Mouse (Mus musculus) heart, postnatal 10 days (tissue): ENCODE data around the gene Gadl1. TPM values are rescaled to one million over a fixed set of nuclear protein-coding genes. Genes with fewer than 3 reads are reported as not detected.

Experiments used
- DNase-seq, 2 experiments: peaks; one replicate each; pipeline ENCODE4 v3.0.0; 2021
- intact Hi-C: fragments of 180-260 bp; cut with DNase I; formaldehyde crosslinking; loops from one replicate; pipeline ENCODE4 v1.15.1; 2025
- total RNA-seq, 2 experiments: library from RNA; stranded (reverse); gene quantifications; 2 replicates each; pipeline ENCODE4 v1.2.3; 2021

Gadl1 gene
- total RNA-seq, 2 experiments from 2014 or later: 0.12 to 0.67 TPM

- no peak for DNase-seq
- intact Hi-C loops: no loop called here
These were observed 174.6 kb downstream of the Gadl1 start for GRCm38 (mm10) chr9:116083726-116084323.

DNA sequence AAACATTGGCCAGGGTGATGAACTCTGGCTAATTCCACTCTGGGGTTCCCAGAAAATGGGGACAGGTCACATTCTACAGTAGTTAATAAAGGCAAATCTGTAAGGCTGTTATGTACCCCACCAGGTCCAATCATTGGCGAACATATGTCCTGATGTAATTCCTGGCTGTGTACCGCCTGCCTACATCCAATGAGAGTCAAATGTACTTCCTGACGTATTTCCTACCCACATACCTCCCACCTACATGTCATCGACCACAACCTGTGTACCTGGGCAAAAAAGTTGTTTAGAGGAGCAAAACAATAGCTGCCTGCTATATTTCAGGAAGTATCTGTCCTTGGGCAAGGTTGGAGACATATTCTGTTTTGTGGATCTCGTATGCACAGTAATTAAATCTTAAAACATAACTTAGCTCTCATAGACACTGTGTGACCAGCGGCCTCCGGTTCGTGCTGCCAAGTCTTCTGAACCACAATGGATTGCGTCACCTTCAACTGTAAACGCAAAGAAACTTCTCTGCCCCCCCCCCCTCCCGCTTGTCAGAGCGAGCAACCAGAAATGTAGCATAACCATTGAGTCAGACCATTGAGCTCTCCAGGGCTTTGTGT lies 175.2 kb downstream of the Gadl1 start:
- intact Hi-C loops: no loop called here
- DNase-seq: no peak

DNA sequence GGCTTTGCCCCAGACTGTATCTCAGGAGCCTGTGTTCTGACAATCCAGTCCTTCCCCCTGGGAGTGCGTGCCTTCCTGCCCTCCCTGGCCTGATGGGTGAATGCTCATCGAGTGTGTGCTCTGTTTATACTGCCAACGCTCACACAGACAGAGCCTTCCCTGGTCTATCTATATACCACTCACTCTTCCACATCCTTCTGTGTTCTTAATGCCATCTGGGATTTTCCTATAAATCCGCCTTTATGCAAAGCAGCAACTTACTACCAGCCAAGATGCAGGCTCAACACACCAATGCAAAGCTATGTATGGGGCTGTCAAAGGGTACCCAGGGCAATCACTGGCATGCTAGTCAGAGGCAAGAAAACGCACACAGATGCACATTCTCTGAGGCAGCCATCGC lies 176.7 kb downstream of the Gadl1 start:
- no peak for DNase-seq
- intact Hi-C loops: no loop called here

- intact Hi-C loops: no loop called here
- DNase-seq: no peak
These were observed 178.0 kb downstream of the Gadl1 start for GRCm38 (mm10) chr9:116087263-116087662.

- intact Hi-C loops: loop anchor here (1.0 kb wide), 1 partner anchor 296 kb away; no protein-coding TSS in a partner anchor
- DNase-seq: peak; percentile 78 to 87
These were observed 178.6 kb downstream of the Gadl1 start for GRCm38 (mm10) chr9:116087880-116088279.

DNA sequence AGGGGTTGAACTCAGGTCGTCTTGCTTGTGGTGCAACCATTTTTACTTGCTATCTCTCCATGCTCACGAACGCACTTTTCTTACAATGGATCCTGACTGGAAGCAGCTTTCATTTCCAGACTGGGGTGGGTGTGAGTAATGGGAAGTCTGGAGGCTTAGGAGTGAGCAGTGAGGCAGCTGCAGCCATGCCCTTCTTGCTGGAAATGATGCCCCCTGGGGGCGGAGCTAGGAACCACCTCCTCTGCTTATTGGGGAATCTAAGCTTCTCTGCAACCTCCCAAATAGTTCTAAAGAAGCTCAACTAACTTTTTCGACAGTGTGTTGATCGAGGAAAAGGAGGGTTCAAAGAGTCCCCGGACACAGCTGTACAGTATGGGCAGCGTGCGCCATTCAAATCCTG lies 179.7 kb downstream of the Gadl1 start:
- intact Hi-C loops: loop anchor here (1.0 kb wide), 1 partner anchor 295 kb away; no protein-coding TSS in a partner anchor
- no peak for DNase-seq

DNA sequence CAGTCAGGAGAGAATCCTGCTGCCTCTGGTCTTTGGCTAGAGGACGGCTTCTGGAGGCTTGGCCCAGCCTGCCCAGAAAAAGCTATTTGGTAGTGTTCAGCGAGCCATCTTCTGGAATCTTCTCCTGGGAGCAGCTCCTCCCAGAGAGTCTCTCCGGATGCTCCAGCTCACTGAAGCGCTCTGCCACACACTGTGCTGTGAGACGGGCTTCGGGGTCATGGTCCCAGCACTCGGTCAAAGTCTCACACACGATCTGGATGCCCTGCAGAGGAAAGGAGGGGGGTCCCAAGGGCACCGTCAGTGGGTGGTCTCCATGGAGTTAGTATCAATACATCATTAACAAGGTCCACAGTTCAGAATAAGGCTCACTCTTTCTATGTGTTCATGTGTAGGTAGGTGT lies 181.0 kb downstream of the Gadl1 start:
- intact Hi-C loops: loop anchor here (5.0 kb wide), 1 partner anchor 82 kb away; no protein-coding TSS in a partner anchor
- DNase-seq: no peak

GRCm38 (mm10) chr9:116091101-116091841 lies 182.0 kb downstream of the Gadl1 start:
- intact Hi-C loops: loop anchor here (5.0 kb wide), 1 partner anchor 81 kb away; no protein-coding TSS in a partner anchor

DNA sequence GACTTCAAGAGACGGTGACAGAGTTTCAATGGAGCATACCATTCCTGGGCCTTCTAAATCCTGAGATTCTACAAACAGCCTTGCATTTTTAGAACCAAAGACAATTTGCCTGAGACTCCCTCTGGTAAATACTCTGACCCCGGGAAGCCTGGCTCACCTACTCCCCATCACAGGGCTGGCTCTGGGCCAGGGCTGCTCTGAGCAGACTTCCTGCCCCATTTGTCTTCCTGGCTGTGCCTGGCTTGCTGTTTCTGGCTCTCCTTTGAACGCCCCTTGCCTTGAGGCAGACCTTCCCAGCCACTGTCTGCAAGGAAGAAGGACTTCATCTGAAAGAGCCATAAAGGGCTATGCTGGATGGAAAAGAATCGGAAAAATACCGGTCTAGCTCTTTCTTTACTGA lies 182.7 kb downstream of the Gadl1 start:
- intact Hi-C loops: loop anchor here (5.0 kb wide), 1 partner anchor 80 kb away; no protein-coding TSS in a partner anchor
- DNase-seq: peak; percentile 44 to 52

More at GRCm38 (mm10) chr9:116091101-116091841, 182.0 kb downstream of the Gadl1 start:
- DNase-seq: no peak

DNA sequence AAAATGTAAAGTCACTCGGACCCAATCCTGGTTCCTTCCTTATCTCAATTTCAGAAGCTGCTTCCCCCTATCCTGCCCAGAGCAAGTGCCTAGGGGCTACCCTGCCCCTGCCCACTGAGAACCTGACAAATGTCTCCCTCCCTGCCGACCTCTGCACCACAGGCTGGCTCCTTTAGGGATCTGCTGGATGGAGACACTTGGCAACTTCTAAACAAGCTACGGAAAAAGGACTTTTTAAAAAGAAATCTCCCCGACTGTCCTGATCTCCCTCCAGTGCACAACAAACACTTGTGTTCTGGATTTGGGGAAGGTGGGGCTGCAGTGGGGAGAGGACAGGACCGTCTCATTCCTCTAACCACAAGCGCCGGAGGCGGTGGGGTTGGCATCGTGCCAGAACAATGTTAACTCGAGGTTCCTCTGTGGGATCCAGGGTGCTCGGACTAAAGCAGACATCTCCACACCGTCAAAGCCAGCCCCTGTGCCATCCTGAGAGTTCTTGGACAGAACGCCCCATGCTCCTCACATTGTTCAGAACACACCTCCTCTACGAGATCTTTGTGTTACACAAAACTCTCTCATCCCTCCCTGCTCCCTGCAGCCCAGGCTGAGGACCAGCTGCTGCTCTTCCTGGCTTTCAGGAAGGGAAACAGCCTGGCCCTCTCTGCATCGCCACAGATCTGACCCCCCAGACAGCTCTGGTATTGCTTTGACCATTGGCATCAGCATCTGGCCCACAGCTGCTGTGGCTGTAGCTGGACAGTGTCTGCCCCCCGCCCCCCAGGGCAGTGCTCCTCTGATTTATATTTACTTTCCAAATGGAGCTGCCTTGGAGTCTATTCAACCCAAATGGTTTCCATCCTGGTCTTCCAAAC lies 189.7 kb downstream of the Gadl1 start:
- intact Hi-C loops: no loop called here
- DNase-seq: peak; percentile 71 to 78

DNA sequence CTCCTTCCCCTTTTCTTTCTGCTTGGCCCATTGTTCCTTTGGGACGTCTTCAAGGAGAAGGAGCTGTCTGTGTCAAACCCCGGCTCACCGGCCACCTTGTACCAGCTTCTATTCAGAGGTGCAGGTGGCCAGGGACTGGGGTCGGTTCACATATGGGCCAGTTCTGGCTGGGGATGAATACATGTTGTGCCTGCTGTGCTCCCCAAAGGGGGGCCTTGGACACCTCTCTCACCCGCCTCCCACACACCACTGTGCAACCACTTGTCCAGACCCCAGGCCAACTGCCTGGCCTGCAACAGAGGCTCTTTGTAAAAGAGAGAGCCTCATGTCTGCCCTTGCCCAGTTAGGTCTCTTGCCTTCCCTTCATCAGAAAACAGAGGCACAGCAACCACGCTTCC lies 190.3 kb downstream of the Gadl1 start:
- intact Hi-C loops: no loop called here
- peak; percentile 39 to 55 for DNase-seq

- DNase-seq: peak in 1 of 2 experiments; percentile 28
- intact Hi-C loops: no loop called here
These were observed 190.8 kb downstream of the Gadl1 start for GRCm38 (mm10) chr9:116100015-116100414.

DNA sequence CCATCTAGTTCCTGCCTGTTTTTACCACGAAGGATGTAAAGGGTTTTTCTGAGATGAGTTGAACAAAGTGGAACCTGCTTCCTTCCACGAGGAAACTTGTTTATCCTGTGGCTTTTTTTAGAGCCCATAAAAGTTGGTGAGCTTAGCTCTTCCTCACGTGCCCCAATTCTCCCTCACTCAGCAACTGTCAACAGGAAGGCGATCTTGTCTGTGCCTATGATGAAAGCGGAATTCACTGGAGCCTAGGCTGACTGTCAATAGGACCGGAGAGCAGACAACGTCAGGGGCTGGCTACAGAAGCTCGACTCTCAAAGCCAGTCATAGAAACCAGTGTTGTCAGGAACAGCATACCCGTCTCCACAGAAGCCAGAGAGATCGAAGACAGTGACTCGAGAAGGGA lies 192.6 kb downstream of the Gadl1 start:
- intact Hi-C loops: no loop called here
- DNase-seq: no peak

DNA sequence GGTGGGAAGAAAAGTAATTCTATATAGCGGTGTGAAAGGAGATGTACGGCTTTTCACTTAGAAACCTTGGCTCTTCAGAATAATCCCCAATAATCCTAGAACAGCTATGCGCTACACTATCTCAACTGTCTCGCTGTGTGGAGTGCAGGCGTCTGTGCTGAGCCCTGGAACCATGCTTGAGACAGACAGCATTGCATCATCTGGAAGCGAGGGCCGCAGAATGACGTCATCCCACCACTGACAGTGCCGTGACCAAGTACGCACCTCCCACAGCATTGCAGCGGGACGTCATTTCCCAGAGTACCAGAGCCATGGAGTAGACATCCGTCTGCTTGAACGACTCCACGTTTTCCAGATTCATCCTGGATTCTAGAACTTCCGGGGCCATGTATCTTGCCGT lies 195.5 kb downstream of the Gadl1 start:
- DNase-seq: no peak
- intact Hi-C loops: no loop called here

- no peak for DNase-seq
- intact Hi-C loops: no loop called here
These were observed 199.5 kb downstream of the Gadl1 start for GRCm38 (mm10) chr9:116108729-116109128.

DNA sequence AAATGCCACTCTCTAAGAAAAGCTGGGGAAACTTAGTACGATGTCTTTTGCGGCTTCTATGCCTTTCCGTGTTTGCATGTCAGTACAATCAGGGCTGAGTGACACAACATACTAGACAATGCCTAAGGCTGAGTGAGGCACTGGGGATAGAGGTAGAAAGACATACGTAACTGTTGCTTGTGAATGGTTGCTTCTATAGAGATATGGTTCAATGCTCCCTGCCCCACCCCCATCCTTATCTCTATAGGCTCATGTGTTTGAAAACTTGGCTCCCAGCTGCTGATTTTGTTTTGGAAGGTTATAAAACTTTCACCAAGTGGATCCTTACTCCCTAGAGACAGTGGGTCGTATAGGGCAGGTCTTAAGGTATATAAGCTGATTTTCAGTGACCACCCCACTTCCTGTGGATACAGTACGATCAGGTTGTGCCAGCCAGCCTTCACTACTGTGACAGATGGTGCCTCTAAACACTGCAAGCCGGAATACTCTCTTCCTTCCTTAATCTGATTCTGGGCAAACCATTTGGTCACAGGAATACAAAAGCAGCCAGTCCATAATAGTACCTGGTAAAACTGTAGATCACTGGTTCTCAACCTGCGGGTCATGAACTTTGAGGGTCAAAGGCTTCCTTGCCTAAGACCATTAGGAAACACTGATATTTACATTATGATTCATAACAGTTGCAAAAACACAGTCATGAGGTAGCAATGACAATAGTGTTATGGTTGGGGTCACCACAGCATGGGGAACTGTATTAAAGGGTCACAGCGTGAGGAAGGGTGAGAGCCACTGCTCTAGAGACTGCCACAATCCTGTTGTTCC lies 202.1 kb downstream of the Gadl1 start:
- DNase-seq: no peak
- intact Hi-C loops: no loop called here

DNA sequence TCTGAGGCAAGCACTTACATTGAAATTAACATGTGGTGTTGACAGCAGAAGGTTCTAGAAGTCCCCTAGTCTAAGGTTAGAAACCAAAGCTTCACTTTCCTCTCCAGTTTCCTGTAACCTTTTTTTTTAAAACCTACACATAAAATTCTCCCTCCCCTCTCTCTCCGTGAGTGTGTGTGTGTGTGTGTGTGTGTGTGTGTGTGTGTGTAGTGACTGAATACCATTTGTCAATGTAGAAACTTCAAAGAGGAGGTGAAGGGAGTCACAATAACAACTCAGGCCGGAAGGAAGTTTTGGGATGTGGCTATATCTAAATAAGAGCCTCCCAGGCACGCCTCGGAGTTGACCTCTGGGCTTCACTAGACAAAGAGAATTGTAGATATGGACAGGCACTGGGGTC lies 205.1 kb downstream of the Gadl1 start:
- intact Hi-C loops: no loop called here
- peak; percentile 33 to 43 for DNase-seq

DNA sequence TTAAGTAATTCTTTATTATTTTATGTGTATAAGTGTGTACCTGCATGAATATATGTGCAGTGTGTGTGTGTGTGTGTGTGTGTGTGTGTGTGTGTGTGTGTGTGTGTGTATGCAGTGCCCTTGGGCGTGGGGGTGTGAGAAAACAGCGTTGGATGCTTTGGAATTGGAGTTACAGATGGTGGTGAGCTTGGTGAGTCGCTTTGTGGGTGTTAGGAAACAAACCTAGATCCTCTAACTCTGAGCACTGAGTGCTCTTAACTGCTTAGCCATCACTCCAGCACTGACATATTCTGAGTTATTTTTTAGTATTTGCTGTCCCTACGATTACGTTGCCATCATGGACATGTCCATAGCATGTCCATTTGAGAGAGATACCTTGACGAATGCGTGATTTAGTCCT lies 206.6 kb downstream of the Gadl1 start:
- intact Hi-C loops: no loop called here
- no peak for DNase-seq

- no peak for DNase-seq
- intact Hi-C loops: no loop called here
These were observed 209.1 kb downstream of the Gadl1 start for GRCm38 (mm10) chr9:116118332-116118872.

GRCm38 (mm10) chr9:116119990-116120389 lies 210.7 kb downstream of the Gadl1 start:
- intact Hi-C loops: no loop called here
- DNase-seq: peak; percentile 28 to 45
